In genomic region chr11:22698057-22698941, GRCm38 (mm10) we compare ENCODE assay signal across 8 mouse cellular contexts.
DNase-seq lines count a peak whose midpoint lies in the region; ATAC-seq and TF ChIP-seq lines count a peak whose summit lies in the region.

No protein-coding gene starts in this region.

- peak; percentile 3 for DNase-seq in embryo, embryonic 10 days (ENCODE audit: low spot score)
- DNase-seq in embryo, embryonic 11 days: no peak
- peak; percentile 8 for DNase-seq in right cerebral cortex, postnatal 25 days
- no peak for DNase-seq in right cerebral cortex, adult 2 months (ENCODE audit: low spot score in 2 of 2)
- DNase-seq in hindbrain, postnatal 0 days (ENCODE audit: low spot score): peak; percentile 82
- DNase-seq in stomach, postnatal 0 days (ENCODE audit: low spot score): no peak
- no peak for DNase-seq in lung, postnatal 14 days
- DNase-seq in lung, postnatal 4 days: no peak

- no peaks in the 10 kb centered on the region for H3K9me3 ChIP-seq in hindbrain, postnatal 0 days (ENCODE audit: low read length)
- H3K9me3 ChIP-seq in stomach, postnatal 0 days (ENCODE audit: control insufficient read depth, low read length): no peaks in the 10 kb centered on the region

- no peak overlapping the region; the same call in 1 of the 2 replicates for H3K9ac ChIP-seq in hindbrain, postnatal 0 days (replicated peaks; ENCODE audit: low read length)
- H3K9ac ChIP-seq in stomach, postnatal 0 days (ENCODE audit: low read length): no peak overlapping the region

- peak overlapping the region; percentile 71 for H3K27ac ChIP-seq in hindbrain, postnatal 0 days
- H3K27ac ChIP-seq in stomach, postnatal 0 days (replicated peaks): no peak overlapping the region

- H3K27me3 ChIP-seq in hindbrain, postnatal 0 days (ENCODE audit: insufficient read depth, low read length): no peaks in the 10 kb centered on the region
- no peaks in the 10 kb centered on the region for H3K27me3 ChIP-seq in stomach, postnatal 0 days (ENCODE audit: control insufficient read depth, insufficient read depth, low read length)

- TF ChIP-seq CTCF in hindbrain, postnatal 0 days (IDR thresholded peaks at IDR 0.05; ENCODE audit: low read depth): peak; percentile 21; the same call in 1 of the 2 replicates
- no peak for TF ChIP-seq CTCF in stomach, postnatal 0 days (IDR thresholded peaks at IDR 0.05; ENCODE audit: low read depth)

- no peaks in the 10 kb centered on the region for H3K36me3 ChIP-seq in hindbrain, postnatal 0 days (ENCODE audit: insufficient read depth, low read length)
- no peaks in the 10 kb centered on the region for H3K36me3 ChIP-seq in stomach, postnatal 0 days (ENCODE audit: control insufficient read depth, insufficient read depth, low read length)

- TF ChIP-seq EP300 in stomach, postnatal 0 days (optimal IDR thresholded peaks at IDR 0.05): no peak

- 21% methylated on average over 5 of the region's 5 CpGs for WGBS in hindbrain, postnatal 0 days
- 62% methylated on average over 5 of the region's 5 CpGs for WGBS in stomach, postnatal 0 days

- ATAC-seq in hindbrain, postnatal 0 days: peak; percentile 97
- 0 out of 2 replicates have a peak, but pooled peaks have one; percentile 38 for ATAC-seq in stomach, postnatal 0 days (ENCODE audit: low FRiP score, low TSS enrichment)

- no peak overlapping the region for H3K4me3 ChIP-seq in hindbrain, postnatal 0 days (ENCODE audit: low read length)
- H3K4me3 ChIP-seq in stomach, postnatal 0 days (ENCODE audit: low read depth, low read length): no peak overlapping the region

- H3K4me1 ChIP-seq in hindbrain, postnatal 0 days (ENCODE audit: insufficient read depth, low read length): peaks cover 16% of the 10 kb centered on the region
- H3K4me1 ChIP-seq in stomach, postnatal 0 days (replicated peaks; ENCODE audit: control insufficient read depth, insufficient read depth): no peaks in the 10 kb centered on the region

- no peak overlapping the region for H3K4me2 ChIP-seq in hindbrain, postnatal 0 days (ENCODE audit: low read depth, low read length)
- H3K4me2 ChIP-seq in stomach, postnatal 0 days (replicated peaks; ENCODE audit: low read depth): no peak overlapping the region

Comparison
In these comparisons a context has a peak if more than half of its experiments do, and no peak if none do; other contexts are left out.
1. DNase-seq: peak in embryo, embryonic 10 days (single experiment), right cerebral cortex, postnatal 25 days (single experiment) and hindbrain, postnatal 0 days (single experiment); none in embryo, embryonic 11 days (single experiment), right cerebral cortex, adult 2 months (0 of 2), stomach, postnatal 0 days (single experiment), lung, postnatal 14 days (single experiment) and lung, postnatal 4 days (0 of 2).